7 mouse cellular contexts compared by ENCODE assay signal in genomic region chr4:142080901-142081630, GRCm38 (mm10). TPM values are rescaled to one million over a fixed set of nuclear protein-coding genes. Genes with fewer than 3 reads are reported as not detected.
DNase-seq lines count a peak whose midpoint lies in the region; ATAC-seq lines count a peak whose summit lies in the region.

No protein-coding gene starts in this region.

- peaks cover 44% of the 10 kb centered on the region for H3K27me3 ChIP-seq in neural tube, embryonic 12.5 days (replicated peaks)
- H3K27me3 ChIP-seq in embryonic facial prominence, embryonic 11.5 days (ENCODE audit: control insufficient read depth, insufficient read depth, low read length) = peaks cover 3% of the 10 kb centered on the region
- peaks cover 24% of the 10 kb centered on the region for H3K27me3 ChIP-seq in hindbrain, embryonic 14.5 days (ENCODE audit: control insufficient read depth, insufficient read depth, low read length)

- no peak overlapping the region for H3K9ac ChIP-seq in neural tube, embryonic 12.5 days
- no peak overlapping the region for H3K9ac ChIP-seq in embryonic facial prominence, embryonic 11.5 days (replicated peaks; ENCODE audit: low read length)
- no peak overlapping the region for H3K9ac ChIP-seq in hindbrain, embryonic 14.5 days

- 57% methylated on average over 18 of the region's 18 CpGs for WGBS in neural tube, embryonic 12.5 days
- 35% methylated on average over 18 of the region's 18 CpGs for WGBS in embryonic facial prominence, embryonic 11.5 days
- WGBS in hindbrain, embryonic 14.5 days = 63% methylated on average over 18 of the region's 18 CpGs

- H3K9me3 ChIP-seq in neural tube, embryonic 12.5 days = no peaks in the 10 kb centered on the region
- H3K9me3 ChIP-seq in embryonic facial prominence, embryonic 11.5 days (replicated peaks; ENCODE audit: control insufficient read depth, low read length) = no peaks in the 10 kb centered on the region
- no peaks in the 10 kb centered on the region for H3K9me3 ChIP-seq in hindbrain, embryonic 14.5 days (ENCODE audit: control insufficient read depth, low read length)

- no peaks in the 10 kb centered on the region for H3K36me3 ChIP-seq in neural tube, embryonic 12.5 days
- H3K36me3 ChIP-seq in embryonic facial prominence, embryonic 11.5 days (replicated peaks; ENCODE audit: control insufficient read depth, insufficient read depth, low read depth, low read length) = no peaks in the 10 kb centered on the region
- H3K36me3 ChIP-seq in hindbrain, embryonic 14.5 days (replicated peaks; ENCODE audit: control insufficient read depth, insufficient read depth) = no peaks in the 10 kb centered on the region

- peaks cover 36% of the 10 kb centered on the region for H3K4me1 ChIP-seq in neural tube, embryonic 12.5 days
- no peaks in the 10 kb centered on the region for H3K4me1 ChIP-seq in embryonic facial prominence, embryonic 11.5 days (ENCODE audit: control insufficient read depth, insufficient read depth, low read length)
- H3K4me1 ChIP-seq in hindbrain, embryonic 14.5 days (replicated peaks; ENCODE audit: control insufficient read depth, insufficient read depth, low read length) = peaks cover 7% of the 10 kb centered on the region; the same call in 1 of the 2 replicates

- ATAC-seq in neural tube, embryonic 12.5 days (ENCODE audit: low FRiP score, low read depth) = no peak
- ATAC-seq in embryonic facial prominence, embryonic 11.5 days (replicated peaks; ENCODE audit: insufficient number of reproducible peaks, low FRiP score, low TSS enrichment, low read depth) = no peak; the same call in 1 of the 2 replicates
- ATAC-seq in hindbrain, embryonic 14.5 days (ENCODE audit: low FRiP score) = peak; percentile 22; the same call in 1 of the 2 replicates

- no peak for DNase-seq in neural tube, embryonic 10.5 days (ENCODE audit: extremely low spot score, low spot score)
- peak; percentile 63 for DNase-seq in embryonic facial prominence, embryonic 11.5 days (ENCODE audit: low spot score)
- DNase-seq in hindbrain, embryonic 14.5 days (ENCODE audit: low spot score) = no peak
- DNase-seq in left cerebral cortex, postnatal 36 days (ENCODE audit: low spot score in 2 of 2) = peak; percentile 21 to 30
- DNase-seq in urinary bladder, adult 2 months (ENCODE audit: low spot score) = no peak
- DNase-seq in lung, adult 18-20 months = no peak

- H3K4me3 ChIP-seq in neural tube, embryonic 12.5 days = no peak overlapping the region
- no peak overlapping the region for H3K4me3 ChIP-seq in embryonic facial prominence, embryonic 11.5 days (ENCODE audit: low read depth, low read length)
- H3K4me3 ChIP-seq in hindbrain, embryonic 14.5 days (replicated peaks; ENCODE audit: low read length) = no peak overlapping the region

- peak overlapping the region; percentile 22; the same call in 1 of the 2 replicates for H3K4me2 ChIP-seq in neural tube, embryonic 12.5 days (replicated peaks)
- H3K4me2 ChIP-seq in embryonic facial prominence, embryonic 11.5 days (ENCODE audit: low read depth, low read length) = no peak overlapping the region
- H3K4me2 ChIP-seq in hindbrain, embryonic 14.5 days (replicated peaks) = no peak overlapping the region

- H3K27ac ChIP-seq in neural tube, embryonic 12.5 days = no peak overlapping the region
- peak overlapping the region; percentile 17; the same call in 1 of the 2 replicates for H3K27ac ChIP-seq in embryonic facial prominence, embryonic 11.5 days (replicated peaks; ENCODE audit: low read depth, low read length)
- no peak overlapping the region for H3K27ac ChIP-seq in hindbrain, embryonic 14.5 days

- intact Hi-C loops in left cerebral cortex, postnatal 36 days (cut with DNase I) = no loop called here

RNA-seq across cellular contexts. Expression of gene Tmem51, which starts 3.0 kb away (rescaled TPM):
- polyA plus RNA-seq in neural tube, embryonic 12.5 days (2016; fragmentation: Nextera tagmentation; extraction: Ambion mirVana) = 6.3 and 6.4 TPM in 2 replicates
- 10.1 and 12.1 TPM in 2 replicates for polyA plus RNA-seq in embryonic facial prominence, embryonic 11.5 days (2014; fragmentation: Nextera tagmentation; extraction: Ambion mirVana)
- polyA plus RNA-seq in hindbrain, embryonic 14.5 days (2014; fragmentation: Nextera tagmentation; extraction: Ambion mirVana) = 6.5 and 6.6 TPM in 2 replicates
- 1 to 10 TPM; 4.8 to 5.4 TPM for total RNA-seq in left cerebral cortex, postnatal 36 days (2021)
- polyA plus RNA-seq in urinary bladder, adult 2 months (2012; rRNA removed) = 39.8 and 44.9 TPM in 2 replicates

Comparison
In these comparisons a context has a peak if more than half of its experiments do, and no peak if none do; other contexts are left out.
1. DNase-seq: peak in embryonic facial prominence, embryonic 11.5 days (single experiment) and left cerebral cortex, postnatal 36 days (2 of 2); none in neural tube, embryonic 10.5 days (single experiment), hindbrain, embryonic 14.5 days (single experiment), urinary bladder, adult 2 months (single experiment) and lung, adult 18-20 months (0 of 2).